In genomic region chr17:29258921-29259320, GRCm38 (mm10) we compare ENCODE assay signal across 8 mouse cellular contexts. TPM values are rescaled to one million over a fixed set of nuclear protein-coding genes. Genes with fewer than 3 reads are reported as not detected.
DNase-seq lines count a peak whose midpoint lies in the region; ATAC-seq and TF ChIP-seq lines count a peak whose summit lies in the region.
"Had no signal": no experiment of that assay in that cellular context is flagged by ENCODE, and none has a peak within 500 bp of the region (broad histone marks: within the 10 kb centered on the region; RNA-seq: fewer than 3 reads in every experiment).

No protein-coding gene starts in this region.

- DNase-seq in forebrain, embryonic 10.5 days (ENCODE audit: extremely low spot score, low spot score): no peak
- DNase-seq in liver, adult 2 months (ENCODE audit: extremely low read depth, low read depth, low spot score): peak; percentile 89
- no peak for DNase-seq in liver
- DNase-seq in gastrocnemius, postnatal 25 days: no peak

- no peak for TF ChIP-seq CTCF in liver, adult 2 months (IDR thresholded peaks at IDR 0.05; ENCODE audit: low read depth, low read length)

- no peak for ATAC-seq in forebrain, embryonic 13.5 days
- ATAC-seq in neural tube, embryonic 13.5 days (ENCODE audit: low read depth): no peak
- no peak for ATAC-seq in neural tube, embryonic 15.5 days (ENCODE audit: low FRiP score)
- ATAC-seq: midbrain, embryonic 15.5 days had no signal

- no peak for TF ChIP-seq POLR2A in liver, adult 2 months (IDR thresholded peaks at IDR 0.05; ENCODE audit: extremely low read depth, insufficient read depth, low read length)

- H3K9ac ChIP-seq in forebrain, embryonic 13.5 days: 0 out of 2 replicates have a peak overlapping the region, but pooled peaks have one; percentile 38
- H3K9ac ChIP-seq in liver, adult 2 months (ENCODE audit: low read depth, low read length): no peak overlapping the region
- H3K9ac ChIP-seq in neural tube, embryonic 13.5 days: 0 out of 2 replicates have a peak overlapping the region, but pooled peaks have one; percentile 23
- H3K9ac ChIP-seq in neural tube, embryonic 15.5 days (replicated peaks): no peak overlapping the region
- H3K9ac ChIP-seq: midbrain, embryonic 15.5 days had no signal

- 92% methylated on average over 2 of the region's 2 CpGs for WGBS in forebrain, embryonic 13.5 days
- WGBS in forebrain, embryonic 10.5 days: 93% methylated on average over 2 of the region's 2 CpGs
- WGBS in liver, adult 2 months: 5% methylated on average over 2 of the region's 2 CpGs
- 98% methylated on average over 2 of the region's 2 CpGs for WGBS in neural tube, embryonic 13.5 days
- 92% methylated on average over 2 of the region's 2 CpGs for WGBS in neural tube, embryonic 15.5 days

- peaks cover 37% of the 10 kb centered on the region for H3K4me1 ChIP-seq in forebrain, embryonic 13.5 days
- H3K4me1 ChIP-seq in forebrain, embryonic 10.5 days: peaks cover 59% of the 10 kb centered on the region
- peaks cover 26% of the 10 kb centered on the region for H3K4me1 ChIP-seq in liver, adult 2 months (ENCODE audit: control insufficient read depth, insufficient read depth, low read length)
- peaks cover 50% of the 10 kb centered on the region for H3K4me1 ChIP-seq in neural tube, embryonic 13.5 days (replicated peaks)
- H3K4me1 ChIP-seq in neural tube, embryonic 15.5 days: peaks cover 46% of the 10 kb centered on the region

- no peak overlapping the region for H3K4me3 ChIP-seq in forebrain, embryonic 13.5 days
- H3K4me3 ChIP-seq in forebrain, embryonic 10.5 days: no peak overlapping the region
- no peak overlapping the region for H3K4me3 ChIP-seq in liver, adult 2 months (ENCODE audit: insufficient read depth, low read depth, low read length)
- no peak overlapping the region for H3K4me3 ChIP-seq in neural tube, embryonic 13.5 days
- H3K4me3 ChIP-seq in neural tube, embryonic 15.5 days (replicated peaks): no peak overlapping the region
- H3K4me3 ChIP-seq: midbrain, embryonic 15.5 days had no signal

- H3K79me2 ChIP-seq in liver, adult 2 months (ENCODE audit: control insufficient read depth, insufficient read depth, low read length): peaks cover 11% of the 10 kb centered on the region; the same call in 1 of the 2 replicates

- H3K36me3 ChIP-seq in forebrain, embryonic 13.5 days (ENCODE audit: poor library complexity, severe bottlenecking): peaks cover 64% of the 10 kb centered on the region
- peaks cover 81% of the 10 kb centered on the region for H3K36me3 ChIP-seq in forebrain, embryonic 10.5 days (replicated peaks)
- H3K36me3 ChIP-seq in liver, adult 2 months (ENCODE audit: control insufficient read depth, insufficient read depth, low read length): no peaks in the 10 kb centered on the region
- H3K36me3 ChIP-seq in neural tube, embryonic 13.5 days: peaks cover 57% of the 10 kb centered on the region
- peaks cover 14% of the 10 kb centered on the region for H3K36me3 ChIP-seq in neural tube, embryonic 15.5 days
- H3K36me3 ChIP-seq: midbrain, embryonic 15.5 days had no signal

- no peak overlapping the region for H3K27ac ChIP-seq in forebrain, embryonic 13.5 days
- no peak overlapping the region for H3K27ac ChIP-seq in forebrain, embryonic 10.5 days
- H3K27ac ChIP-seq in liver, adult 2 months (replicated peaks; ENCODE audit: insufficient read depth, low read depth, low read length): peak overlapping the region; percentile 65
- no peak overlapping the region for H3K27ac ChIP-seq in neural tube, embryonic 13.5 days (replicated peaks)
- H3K27ac ChIP-seq in neural tube, embryonic 15.5 days (replicated peaks): no peak overlapping the region
- H3K27ac ChIP-seq: midbrain, embryonic 15.5 days had no signal

- no peak overlapping the region for H3K4me2 ChIP-seq in forebrain, embryonic 13.5 days
- no peak overlapping the region for H3K4me2 ChIP-seq in neural tube, embryonic 13.5 days
- no peak overlapping the region for H3K4me2 ChIP-seq in neural tube, embryonic 15.5 days
- H3K4me2 ChIP-seq: midbrain, embryonic 15.5 days had no signal

- no peaks in the 10 kb centered on the region for H3K27me3 ChIP-seq in forebrain, embryonic 13.5 days
- H3K27me3 ChIP-seq in forebrain, embryonic 10.5 days (ENCODE audit: poor library complexity, severe bottlenecking): no peaks in the 10 kb centered on the region
- H3K27me3 ChIP-seq in liver, adult 2 months (ENCODE audit: control insufficient read depth, insufficient read depth, low read length): no peaks in the 10 kb centered on the region
- H3K27me3 ChIP-seq in neural tube, embryonic 13.5 days: no peaks in the 10 kb centered on the region
- H3K27me3 ChIP-seq in neural tube, embryonic 15.5 days (replicated peaks): no peaks in the 10 kb centered on the region
- H3K27me3 ChIP-seq: midbrain, embryonic 15.5 days had no signal

- no peaks in the 10 kb centered on the region for H3K9me3 ChIP-seq in forebrain, embryonic 13.5 days (replicated peaks)
- H3K9me3 ChIP-seq in forebrain, embryonic 10.5 days: no peaks in the 10 kb centered on the region
- no peaks in the 10 kb centered on the region for H3K9me3 ChIP-seq in neural tube, embryonic 13.5 days
- H3K9me3 ChIP-seq in neural tube, embryonic 15.5 days (replicated peaks): no peaks in the 10 kb centered on the region
- H3K9me3 ChIP-seq: midbrain, embryonic 15.5 days had no signal

RNA-seq across cellular contexts. Expression of gene Ppil1, which starts 5.1 kb away (rescaled TPM):
- 151 and 157 TPM in 2 replicates for polyA plus RNA-seq in forebrain, embryonic 13.5 days (2015; fragmentation: Nextera tagmentation; extraction: Ambion mirVana)
- 230 and 235 TPM in 2 replicates for polyA plus RNA-seq in forebrain, embryonic 10.5 days (2016; fragmentation: Nextera tagmentation; extraction: Ambion mirVana)
- total RNA-seq in liver, adult 2 months (2014; rRNA removed): 14.7 and 17.1 TPM in 2 replicates
- polyA plus RNA-seq in liver, adult 2 months (2012; rRNA removed): 10.4 and 14.1 TPM in 2 replicates
- polyA plus RNA-seq in neural tube, embryonic 13.5 days (2015; fragmentation: Nextera tagmentation; extraction: Ambion mirVana): 100 and 110 TPM in 2 replicates
- polyA plus RNA-seq in neural tube, embryonic 15.5 days (2015; fragmentation: Nextera tagmentation; extraction: Ambion mirVana): 106 and 119 TPM in 2 replicates
- 1 to 10 TPM; 7.8 TPM for total RNA-seq in gastrocnemius, postnatal 25 days (2021)

RNA-seq across cellular contexts. Expression of gene BC004004, which starts 9.7 kb away (rescaled TPM):
- polyA plus RNA-seq in forebrain, embryonic 13.5 days (2015; fragmentation: Nextera tagmentation; extraction: Ambion mirVana): 78.7 and 83.5 TPM in 2 replicates
- polyA plus RNA-seq in forebrain, embryonic 10.5 days (2016; fragmentation: Nextera tagmentation; extraction: Ambion mirVana): 54.6 and 56.6 TPM in 2 replicates
- 85.9 and 94.0 TPM in 2 replicates for total RNA-seq in liver, adult 2 months (2014; rRNA removed)
- 113 and 114 TPM in 2 replicates for polyA plus RNA-seq in liver, adult 2 months (2012; rRNA removed)
- 98.2 and 125 TPM in 2 replicates for polyA plus RNA-seq in neural tube, embryonic 13.5 days (2015; fragmentation: Nextera tagmentation; extraction: Ambion mirVana)
- polyA plus RNA-seq in neural tube, embryonic 15.5 days (2015; fragmentation: Nextera tagmentation; extraction: Ambion mirVana): 111 and 116 TPM in 2 replicates
- total RNA-seq in gastrocnemius, postnatal 25 days (2021): 100 to 1,000 TPM; 102 to 122 TPM

RNA-seq across cellular contexts. Expression of gene Cpne5, which starts 21.0 kb away (rescaled TPM):
- 13.0 and 18.3 TPM in 2 replicates for polyA plus RNA-seq in forebrain, embryonic 13.5 days (2015; fragmentation: Nextera tagmentation; extraction: Ambion mirVana)
- 5.3 and 6.2 TPM in 2 replicates for polyA plus RNA-seq in forebrain, embryonic 10.5 days (2016; fragmentation: Nextera tagmentation; extraction: Ambion mirVana)
- not detected in 2 replicates for total RNA-seq in liver, adult 2 months (2014; rRNA removed)
- not detected in 2 replicates for polyA plus RNA-seq in liver, adult 2 months (2012; rRNA removed)
- 21.6 and 23.4 TPM in 2 replicates for polyA plus RNA-seq in neural tube, embryonic 13.5 days (2015; fragmentation: Nextera tagmentation; extraction: Ambion mirVana)
- polyA plus RNA-seq in neural tube, embryonic 15.5 days (2015; fragmentation: Nextera tagmentation; extraction: Ambion mirVana): 56.0 and 61.2 TPM in 2 replicates
- under 1 TPM in 1 of 2 experiments, not detected in 1; 0.13 TPM for total RNA-seq in gastrocnemius, postnatal 25 days (2021)

RNA-seq across cellular contexts. Expression of gene Pi16, which starts 58.6 kb away (rescaled TPM):
- polyA plus RNA-seq in forebrain, embryonic 13.5 days (2015; fragmentation: Nextera tagmentation; extraction: Ambion mirVana): 1.5 and 1.7 TPM in 2 replicates
- polyA plus RNA-seq in forebrain, embryonic 10.5 days (2016; fragmentation: Nextera tagmentation; extraction: Ambion mirVana): 0.71 and 0.73 TPM in 2 replicates
- total RNA-seq in liver, adult 2 months (2014; rRNA removed): 0.13 and 0.28 TPM in 2 replicates
- 0.07 and 0.10 TPM in 2 replicates for polyA plus RNA-seq in liver, adult 2 months (2012; rRNA removed)
- 1.5 and 1.8 TPM in 2 replicates for polyA plus RNA-seq in neural tube, embryonic 13.5 days (2015; fragmentation: Nextera tagmentation; extraction: Ambion mirVana)
- 2.8 TPM in 2 replicates for polyA plus RNA-seq in neural tube, embryonic 15.5 days (2015; fragmentation: Nextera tagmentation; extraction: Ambion mirVana)
- 10 to 100 TPM; 27.9 to 47.2 TPM for total RNA-seq in gastrocnemius, postnatal 25 days (2021)

Comparison
In these comparisons a context has a peak if more than half of its experiments do, and no peak if none do; other contexts are left out.
1. H3K9ac ChIP-seq: peak in forebrain, embryonic 13.5 days (single experiment) and neural tube, embryonic 13.5 days (single experiment); none in liver, adult 2 months (single experiment) and neural tube, embryonic 15.5 days (single experiment).